Mouse (Mus musculus) activated CD4-positive, CD25-positive, alpha-beta regulatory T cell, adult 4 months (primary cell): ENCODE measurements around the gene Vwa5b1. TPM values are rescaled to one million over a fixed set of nuclear protein-coding genes. Genes with fewer than 3 reads are reported as not detected.

ENCODE experiments used
- ATAC-seq: one replicate; pipeline ENCODE4 v1.8.0; 2017
- polyA plus RNA-seq, 2 experiments: library from polyadenylated mRNA; unstranded; fragments of 100-300 nt; shearing (Covaris generic); gene quantifications; one replicate each; pipeline ENCODE4 v1.2.1; 2017

The Vwa5b1 gene
- polyA plus RNA-seq, 2 experiments from 2014 or later, result not detected

DNA sequence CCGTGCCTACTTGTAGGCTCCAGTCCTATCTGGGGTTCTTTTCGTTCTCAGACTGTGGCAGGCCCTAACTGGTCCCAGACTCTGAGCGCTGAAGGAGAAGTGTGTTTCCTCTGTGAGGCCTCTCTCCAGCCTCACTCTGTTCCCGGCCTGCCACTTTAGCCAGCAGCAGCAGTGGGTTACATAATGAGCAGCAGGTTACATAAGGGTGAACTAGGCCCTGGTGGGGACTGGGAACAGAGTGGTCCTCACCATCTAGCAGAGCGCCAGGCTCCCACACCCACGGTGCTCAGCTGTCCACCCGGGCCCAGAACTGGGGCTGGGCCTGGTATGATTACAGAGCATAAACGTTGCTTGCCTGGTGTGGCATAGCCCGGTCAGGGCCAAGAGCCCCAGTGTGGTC lies 110.9 kb downstream of the Vwa5b1 start:
- no peak for ATAC-seq

- ATAC-seq, result no peak
Measured at GRCm38 (mm10) chr4:138523775-138524174, 111.9 kb downstream of the Vwa5b1 start.

GRCm38 (mm10) chr4:138522296-138522695 lies 113.4 kb downstream of the Vwa5b1 start:
- ATAC-seq, result no peak

GRCm38 (mm10) chr4:138517153-138517789 lies 118.4 kb downstream of the Vwa5b1 start:
- ATAC-seq, result no peak

DNA sequence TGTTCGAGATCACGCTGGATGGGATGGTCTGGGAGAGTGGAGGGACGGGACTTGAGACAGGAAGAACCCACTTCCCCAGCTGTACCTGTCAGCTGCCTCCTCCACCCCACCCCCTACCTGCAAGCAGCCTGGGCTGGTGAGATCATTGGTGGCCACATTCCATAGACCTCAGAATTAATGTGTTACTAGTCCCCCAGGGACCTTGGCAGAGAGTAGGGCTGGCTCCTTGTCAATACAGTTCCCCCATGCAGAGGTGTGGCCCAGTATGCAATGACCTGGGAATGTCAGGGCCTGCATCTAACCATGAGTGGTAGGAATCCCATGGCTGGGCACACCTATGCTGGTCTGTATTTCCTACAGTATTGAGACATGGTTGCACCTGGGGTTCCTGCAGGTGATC lies 119.2 kb downstream of the Vwa5b1 start:
- ATAC-seq, result no peak

Other genes with a start within 250 kb of the Vwa5b1 start
- not detected for gene Fam43b, start 239.4 kb downstream of the Vwa5b1 start, polyA plus RNA-seq
- 10 to 100 TPM; 12.9 to 14.0 TPM for gene Mul1, start 201.2 kb downstream of the Vwa5b1 start, polyA plus RNA-seq
- gene Camk2n1, start 181.6 kb downstream of the Vwa5b1 start, polyA plus RNA-seq, result under 1 TPM; 0.38 to 0.80 TPM
- gene Pla2g2c, start 88.9 kb upstream of the Vwa5b1 start, polyA plus RNA-seq, result not detected
- gene Ubxn10, start 101.3 kb upstream of the Vwa5b1 start, polyA plus RNA-seq, result not detected
- gene Pla2g2f, start 121.7 kb upstream of the Vwa5b1 start, polyA plus RNA-seq, result not detected
- gene Pla2g2d, start 139.9 kb upstream of the Vwa5b1 start, polyA plus RNA-seq, result 1 to 10 TPM in 1 of 2 experiments, not detected in 1; 1.5 TPM
- not detected for gene Pla2g5, start 227.6 kb upstream of the Vwa5b1 start, polyA plus RNA-seq
- not detected for gene Gm13030, start 238.1 kb upstream of the Vwa5b1 start, polyA plus RNA-seq
- gene Pla2g2e, start 242.1 kb upstream of the Vwa5b1 start, polyA plus RNA-seq, result not detected